Mouse (Mus musculus): ENCODE measurements around the gene Amigo3.
"Not testable (repeated sequence)": the region's sequence is repeated elsewhere in the genome, so short reads cannot be mapped to it uniquely, and the experiment has no call there.

The Amigo3 gene

DNA sequence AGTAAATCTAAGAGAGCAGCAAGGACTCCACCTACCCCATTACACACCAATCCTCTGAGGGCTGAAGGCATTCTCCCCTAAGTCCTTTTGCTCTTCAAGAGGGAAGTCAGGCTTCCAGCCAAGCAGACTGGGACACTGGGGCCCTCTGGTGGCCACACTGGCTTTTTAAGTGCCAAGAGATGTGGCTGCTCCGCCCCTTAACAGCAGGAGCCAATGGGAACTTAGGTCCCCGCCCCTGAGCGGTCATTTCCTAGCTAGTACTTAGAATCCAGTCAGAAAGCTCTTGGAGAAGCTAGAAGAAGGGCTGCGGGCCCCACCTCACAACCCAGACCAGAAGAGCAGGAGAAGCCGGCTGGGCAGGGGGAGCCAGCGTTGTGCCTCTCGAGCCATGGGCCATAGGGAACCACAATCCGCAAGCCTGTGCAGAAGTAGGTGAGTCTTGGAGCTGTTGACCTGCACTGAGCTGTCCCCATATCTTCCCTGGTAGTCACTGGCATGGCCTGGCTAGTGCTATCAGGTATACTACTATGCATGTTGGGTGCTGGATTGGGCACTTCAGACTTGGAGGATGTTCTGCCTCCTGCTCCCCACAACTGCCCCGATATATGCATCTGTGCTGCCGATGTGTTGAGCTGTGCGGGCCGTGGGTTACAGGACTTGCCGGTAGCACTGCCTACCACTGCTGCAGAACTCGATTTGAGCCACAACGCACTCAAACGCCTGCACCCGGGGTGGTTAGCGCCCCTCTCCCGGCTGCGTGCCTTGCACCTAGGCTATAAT, at the start of gene Amigo3:
Gene Amigo3 (plus strand): TSS at position 275 of the 780 bp plus-strand sequence.
- peak; percentile 99 for DNase-seq

DNA sequence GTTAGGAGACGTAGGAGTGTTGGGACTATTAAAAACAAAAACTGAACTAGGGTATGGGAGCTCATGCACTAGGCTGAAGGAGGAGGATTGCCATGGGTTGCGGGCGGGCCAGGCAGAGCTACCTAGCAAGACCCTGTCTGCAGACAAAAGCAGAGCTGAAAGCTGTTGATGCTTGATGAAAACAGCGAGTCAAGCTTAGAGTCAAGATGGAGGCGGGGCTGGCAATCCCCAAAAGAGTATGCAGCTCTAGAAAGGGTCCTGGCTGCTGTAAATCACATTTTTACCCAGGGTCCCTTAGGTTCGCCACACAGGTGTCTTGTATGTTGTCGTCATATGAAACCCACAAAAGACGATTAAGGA, 49.4 kb upstream of the Amigo3 start:
- DNase-seq, result no peak

DNA sequence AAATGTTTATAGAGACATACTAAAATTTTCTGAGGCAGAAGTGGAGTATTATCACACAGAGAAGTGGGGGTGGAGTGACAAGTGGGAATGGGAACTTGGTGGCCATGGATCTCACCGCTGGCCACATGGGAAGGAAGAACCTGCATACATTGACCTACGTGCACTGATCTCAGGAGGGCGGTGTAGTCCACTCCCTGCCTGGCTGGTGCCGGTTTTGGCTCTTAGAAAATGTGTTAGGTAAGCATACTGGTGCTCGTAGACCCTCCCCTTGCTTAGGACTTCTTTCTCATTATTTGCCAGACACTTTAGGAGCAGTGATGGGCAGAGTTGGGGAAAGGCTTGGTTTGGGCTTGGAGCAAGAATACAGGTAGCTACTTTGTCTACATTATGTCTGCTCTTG, 44.9 kb upstream of the Amigo3 start:
- DNase-seq, result no peak

DNA sequence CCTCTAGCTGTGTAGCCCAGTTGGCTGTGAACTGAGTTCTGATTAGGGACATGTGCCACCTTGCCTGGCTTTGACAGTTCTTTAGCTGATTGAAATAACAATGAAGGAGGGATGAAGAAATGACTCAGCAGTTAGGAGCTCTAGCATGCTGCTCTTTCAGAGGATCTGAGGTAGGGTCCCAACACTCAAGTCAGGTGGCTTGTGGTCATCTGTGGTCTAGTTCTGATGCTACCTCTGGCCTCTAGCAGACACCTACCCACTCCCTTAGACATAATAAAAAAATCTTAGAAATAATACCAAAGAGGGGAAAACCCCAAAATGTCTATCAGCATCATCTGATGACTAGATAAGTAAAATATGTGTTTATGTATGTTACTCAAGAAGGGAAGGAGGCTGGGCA, 42.6 kb upstream of the Amigo3 start:
- no peak for DNase-seq

DNA sequence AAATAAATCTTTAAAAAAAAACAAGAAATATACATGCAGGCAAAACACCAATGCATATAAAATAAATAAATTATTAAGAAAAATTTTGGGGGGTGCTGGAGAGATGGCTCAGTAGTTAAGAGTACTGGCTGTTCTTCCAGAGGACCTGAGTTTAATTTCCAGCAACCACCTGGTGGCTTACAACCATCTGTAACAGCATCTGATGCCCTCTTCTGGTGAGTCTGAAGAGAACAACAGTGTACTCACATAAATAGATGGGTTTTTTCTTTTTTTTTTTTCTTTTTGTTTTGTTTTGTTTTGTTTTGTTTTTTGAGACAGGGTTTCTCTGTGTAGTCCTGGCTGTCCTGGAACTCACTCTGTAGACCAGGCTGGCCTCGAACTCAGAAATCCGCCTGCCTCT, 39.4 kb upstream of the Amigo3 start:
- not testable (repeated sequence) for DNase-seq

DNA sequence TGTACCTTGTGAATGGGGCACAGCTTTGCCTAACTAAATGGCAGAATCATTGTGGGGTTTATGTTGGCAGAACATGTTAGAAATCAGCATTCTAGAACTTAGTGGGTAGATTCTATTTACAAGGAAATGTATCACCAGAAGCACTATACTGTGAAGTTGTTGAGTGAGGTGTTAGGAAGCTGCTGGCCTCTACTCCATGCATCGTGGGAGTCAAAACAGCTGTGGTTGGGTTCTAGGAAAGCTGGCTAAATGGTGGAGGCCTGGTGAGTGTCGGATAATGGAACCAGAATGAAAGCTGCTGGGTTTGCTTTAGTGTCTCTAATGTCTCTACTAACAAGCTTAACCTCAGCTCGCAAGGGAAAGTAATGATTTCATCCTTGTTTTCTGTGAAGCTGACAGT, 35.8 kb upstream of the Amigo3 start:
- DNase-seq, result no peak

DNA sequence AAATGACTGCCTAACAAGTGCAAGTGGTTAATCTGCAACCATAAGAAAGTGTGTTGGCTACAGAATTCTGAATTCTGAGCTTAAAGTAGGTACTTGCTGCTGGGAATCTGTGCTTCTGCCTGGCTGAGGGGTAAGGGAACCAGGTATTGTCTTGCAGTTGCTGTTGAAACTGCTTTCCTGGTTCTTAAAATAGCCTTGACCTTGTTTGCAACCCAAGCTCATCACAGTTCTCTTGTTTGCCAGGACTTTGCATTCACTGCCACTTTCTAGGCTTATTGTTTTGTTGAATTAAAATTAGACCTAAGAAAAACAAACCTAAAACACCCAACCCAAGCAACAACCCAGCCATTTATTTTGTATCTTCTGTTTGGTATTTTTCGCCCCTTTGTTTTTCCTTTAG, 32.2 kb upstream of the Amigo3 start:
- DNase-seq, result no peak

DNA sequence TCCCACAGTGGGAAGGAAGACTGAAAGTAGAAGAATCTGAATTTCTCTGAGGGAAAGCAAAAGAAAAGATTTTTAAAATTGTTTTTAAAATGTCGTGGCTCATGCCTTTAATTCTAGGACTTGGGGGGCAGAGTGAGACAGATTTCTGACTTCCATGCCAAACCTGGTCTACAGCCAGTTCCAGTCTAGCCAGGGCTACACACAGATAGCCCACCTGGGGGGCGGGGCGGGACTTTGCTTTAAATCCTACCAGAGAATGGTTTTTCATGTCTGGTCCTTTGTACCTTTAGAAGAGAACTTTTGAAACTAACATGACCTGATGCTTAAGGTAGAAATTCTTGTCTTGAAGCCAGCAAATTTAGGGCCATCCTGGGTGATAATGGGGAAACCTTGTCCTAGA, 29.7 kb upstream of the Amigo3 start:
- no peak for DNase-seq

DNA sequence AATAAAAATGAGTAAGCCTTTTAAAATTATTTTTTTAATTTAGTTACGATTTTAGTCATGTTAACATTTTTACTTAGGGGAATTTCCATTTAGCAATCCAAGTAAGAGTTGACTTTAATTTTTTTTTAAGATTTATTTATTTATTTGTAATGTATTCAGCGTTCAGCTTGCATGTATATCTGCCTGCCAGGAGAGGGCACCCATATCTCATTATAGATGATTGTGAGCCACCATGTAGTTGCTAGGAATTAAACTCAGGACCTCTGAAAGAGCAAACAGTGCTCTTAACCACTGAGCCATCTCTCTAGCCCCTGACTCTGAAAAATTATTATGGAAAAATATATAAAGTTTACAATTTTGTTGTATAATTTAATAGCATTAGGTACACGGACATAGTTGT, 26.4 kb upstream of the Amigo3 start:
- no peak for DNase-seq

DNA sequence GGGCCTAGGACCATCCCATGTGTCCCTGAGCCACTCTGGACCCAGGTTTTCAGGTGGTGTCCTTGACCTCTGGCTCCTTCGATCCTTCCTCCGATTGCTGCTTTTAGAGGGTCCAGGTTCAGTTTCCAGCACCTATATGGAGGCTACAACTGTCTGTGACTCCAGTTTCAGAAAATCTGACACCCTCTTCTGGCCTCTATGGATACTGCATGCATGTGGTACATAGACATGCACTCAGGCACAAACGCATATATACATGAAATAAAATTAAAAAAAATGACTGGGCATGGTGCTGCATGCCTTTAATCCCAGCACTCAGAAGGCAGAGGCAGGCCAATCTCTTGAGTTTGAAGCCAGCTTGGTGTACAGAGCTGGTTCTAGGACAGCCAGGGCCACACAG, 25.1 kb upstream of the Amigo3 start:
- DNase-seq, result no peak

DNA sequence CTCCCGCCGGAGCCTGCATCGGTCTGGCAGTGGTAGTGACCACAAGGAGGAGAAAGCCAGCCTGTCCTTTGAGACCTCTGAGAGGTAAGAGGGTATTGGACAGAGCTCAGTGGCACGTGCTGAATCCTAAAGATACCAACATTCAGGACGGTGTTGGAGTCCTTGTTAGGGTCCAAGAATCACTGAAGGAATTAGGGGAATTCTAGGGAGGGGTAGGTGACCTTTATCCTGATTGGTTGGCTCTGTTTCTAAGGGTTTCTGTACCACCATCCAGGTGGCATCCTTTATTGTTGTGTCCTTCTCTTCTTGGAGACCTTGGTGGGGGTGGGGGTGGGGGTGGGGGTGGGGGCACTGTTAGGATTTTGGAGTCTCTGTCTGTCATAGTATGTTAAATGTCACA, 20.8 kb upstream of the Amigo3 start:
- DNase-seq, result no peak

DNA sequence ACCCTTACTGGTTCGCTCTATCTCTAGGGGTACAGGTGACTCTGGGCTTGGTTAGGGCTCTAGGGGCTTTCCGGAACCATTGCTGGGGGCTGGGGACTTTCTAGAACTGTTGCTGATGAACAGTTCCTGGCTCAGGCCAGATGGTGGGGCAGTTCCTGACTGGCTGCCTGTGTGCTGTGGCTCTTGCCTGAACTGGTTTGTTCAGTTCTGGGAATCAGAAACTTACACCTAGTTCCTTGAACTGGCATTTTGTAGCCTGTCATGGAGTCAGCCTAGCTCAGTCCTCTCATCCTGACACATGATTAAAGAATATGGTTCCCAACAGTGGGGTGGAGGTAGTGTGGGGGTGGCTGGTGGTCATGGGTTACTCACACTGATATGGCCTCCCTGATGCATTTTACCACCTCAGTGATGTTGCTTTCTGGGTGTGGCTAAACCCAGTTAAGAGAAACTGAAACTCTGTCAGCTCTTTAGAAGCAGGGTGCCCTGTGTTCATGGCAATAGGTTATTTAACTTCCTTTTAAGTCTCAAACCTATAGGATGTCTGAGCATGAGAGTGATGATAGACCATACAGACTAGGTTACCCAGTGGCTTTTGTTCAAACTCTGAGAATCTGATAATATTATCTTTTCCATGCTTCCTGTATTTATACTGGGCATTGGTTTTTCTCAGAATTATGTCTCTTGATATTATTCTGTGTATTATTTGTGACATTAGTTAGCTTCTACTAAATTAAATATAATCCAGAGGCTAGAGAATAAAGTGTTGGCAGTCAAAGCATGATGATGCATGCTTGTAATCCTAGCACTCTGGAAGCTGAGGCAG, 17.4 kb upstream of the Amigo3 start:
- DNase-seq, result peak; percentile 31

DNA sequence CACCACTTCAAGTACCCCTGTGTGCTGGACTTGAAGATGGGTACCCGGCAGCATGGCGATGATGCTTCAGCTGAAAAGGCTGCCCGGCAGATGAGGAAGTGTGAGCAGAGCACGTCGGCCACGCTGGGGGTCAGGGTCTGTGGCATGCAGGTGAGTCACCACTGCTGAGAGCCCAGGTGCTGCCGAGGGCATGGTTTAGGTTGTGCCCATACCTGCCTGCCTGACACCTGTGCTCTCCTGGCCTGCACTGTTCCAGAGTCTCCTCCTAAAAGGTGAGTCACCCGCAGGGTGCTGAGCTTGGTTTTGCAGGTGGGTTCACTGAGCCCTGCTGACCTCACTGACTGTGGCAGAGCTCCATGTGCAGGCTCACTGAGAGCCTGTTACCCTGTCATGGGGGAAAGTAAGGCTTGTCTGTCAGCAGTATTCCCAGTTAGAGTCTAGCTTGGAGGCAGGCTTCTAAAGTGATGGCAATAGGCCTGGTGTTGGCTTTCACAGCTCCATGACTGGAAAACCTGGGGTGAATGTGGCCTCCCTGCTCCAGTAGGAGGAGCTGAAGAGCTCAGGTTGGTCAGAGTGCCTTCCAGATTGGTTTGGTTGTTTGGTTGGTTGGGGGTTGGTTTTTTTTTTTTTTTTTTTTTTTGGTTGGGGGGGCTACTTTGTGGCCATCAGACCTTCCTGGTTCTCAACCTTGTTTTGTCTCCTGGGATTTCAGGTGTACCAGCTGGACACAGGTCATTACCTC, 8.0 kb upstream of the Amigo3 start:
- DNase-seq, result no peak

DNA sequence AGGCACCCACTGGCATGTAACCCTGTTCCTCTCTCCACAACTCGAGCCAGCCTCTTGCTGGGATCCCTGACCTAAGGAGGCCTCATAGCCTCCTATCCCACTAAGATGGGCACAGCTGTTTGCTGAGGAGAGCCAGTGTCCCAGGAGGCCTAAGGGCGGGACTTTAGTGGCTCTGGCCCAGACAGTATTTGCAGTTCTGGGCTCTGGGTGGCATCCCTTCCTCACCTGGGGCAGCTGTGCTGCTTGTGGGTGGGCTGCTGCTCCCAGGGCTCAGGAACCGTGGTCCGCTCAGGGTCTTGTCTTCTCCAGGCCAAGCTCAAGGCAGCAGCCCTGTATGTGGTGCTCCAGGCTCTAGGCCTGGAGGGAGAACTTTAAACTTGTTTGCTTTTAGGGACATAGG, 6.4 kb upstream of the Amigo3 start:
- no peak for DNase-seq

DNA sequence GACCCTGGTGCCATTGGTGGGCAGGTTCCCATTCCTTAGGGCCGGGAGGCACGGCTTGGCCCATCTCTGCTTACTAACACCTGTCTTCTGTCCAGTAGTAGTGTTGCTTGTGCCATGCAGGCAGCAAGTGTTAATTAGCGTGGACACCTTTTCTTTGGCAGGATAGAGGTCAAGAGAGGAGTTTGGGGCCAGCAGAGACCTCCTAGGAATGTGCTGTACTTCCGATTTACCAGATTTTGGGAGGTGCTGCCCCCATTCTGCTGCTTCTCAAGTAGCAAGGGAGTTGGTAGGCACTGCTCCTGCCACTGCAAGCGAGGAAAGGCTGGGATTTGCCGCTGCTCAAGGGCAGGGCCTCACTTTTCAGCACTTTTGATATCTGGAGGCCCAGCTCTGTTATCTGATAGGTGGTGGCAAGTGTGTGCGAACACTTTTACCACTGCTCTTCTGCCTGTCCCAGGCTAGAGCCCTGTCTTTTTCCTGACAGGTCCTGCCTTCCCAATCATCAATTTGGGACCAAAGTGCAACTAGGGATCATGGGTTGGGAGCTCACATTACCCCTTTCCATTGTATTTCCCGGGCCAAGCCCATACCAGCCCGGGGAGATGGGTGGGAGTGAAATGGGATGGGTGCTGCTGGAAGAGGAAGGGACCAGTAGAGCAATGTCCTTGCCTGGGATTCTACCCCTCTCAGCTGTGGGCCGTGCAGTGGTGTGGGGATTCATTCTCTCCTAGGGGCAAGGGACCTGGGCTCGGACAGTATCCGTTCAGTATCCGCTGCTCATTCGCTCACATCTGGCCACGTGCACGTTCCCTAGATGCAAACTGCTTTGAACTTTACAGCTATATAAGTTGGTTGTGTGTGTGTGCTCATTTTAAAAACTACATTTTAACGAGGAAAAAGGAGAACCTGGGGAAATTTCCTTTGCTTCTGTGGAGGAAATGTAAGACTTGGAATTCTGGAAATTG, 5.1 kb upstream of the Amigo3 start:
- DNase-seq, result no peak

DNA sequence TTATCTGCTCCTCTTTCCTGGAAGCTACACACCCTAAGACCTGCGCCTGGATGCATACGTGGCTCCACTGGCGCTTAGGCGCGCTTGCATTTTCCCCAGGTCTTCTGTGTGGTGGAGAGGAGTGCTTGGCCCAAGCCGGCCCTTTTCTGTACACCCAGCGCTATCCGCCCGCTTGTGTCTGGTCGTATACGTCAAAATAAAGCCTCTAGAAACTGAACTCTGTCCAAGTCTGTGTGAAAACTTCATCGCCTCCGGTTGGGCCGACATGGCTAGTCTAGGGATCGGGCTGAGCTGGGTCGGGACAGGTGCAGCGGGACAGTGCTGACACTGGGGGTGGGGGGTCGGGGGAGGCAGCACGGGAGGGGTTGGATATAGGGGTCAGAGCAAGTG, 4.4 kb upstream of the Amigo3 start:
- DNase-seq, result no peak

DNA sequence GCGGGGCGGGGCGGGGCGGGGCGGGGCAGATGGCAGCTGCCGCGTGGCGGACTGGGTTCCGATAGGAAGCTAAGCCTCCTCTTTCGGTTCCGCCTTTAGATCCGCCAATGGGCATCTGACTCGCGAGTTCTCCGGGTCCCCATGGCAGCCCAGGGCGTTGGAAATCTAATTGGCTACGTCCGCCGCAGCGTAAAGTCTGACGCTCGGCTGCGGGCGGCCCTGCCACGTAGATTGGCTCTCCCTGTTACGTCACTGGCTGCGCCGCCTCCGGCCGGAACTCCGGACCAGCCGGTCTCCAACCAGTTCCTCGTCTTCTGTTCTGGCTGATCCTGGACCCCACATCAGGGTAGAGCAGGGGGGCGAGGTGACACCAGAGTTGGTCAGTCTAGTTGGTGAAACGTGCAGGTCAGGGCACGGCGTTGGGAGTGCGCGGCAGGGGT, 3.9 kb upstream of the Amigo3 start, which contains the start of gene Gmppb:
Gene Gmppb (plus strand): TSS at position 227 of the 440 bp plus-strand sequence.
- DNase-seq, result peak; percentile 98

DNA sequence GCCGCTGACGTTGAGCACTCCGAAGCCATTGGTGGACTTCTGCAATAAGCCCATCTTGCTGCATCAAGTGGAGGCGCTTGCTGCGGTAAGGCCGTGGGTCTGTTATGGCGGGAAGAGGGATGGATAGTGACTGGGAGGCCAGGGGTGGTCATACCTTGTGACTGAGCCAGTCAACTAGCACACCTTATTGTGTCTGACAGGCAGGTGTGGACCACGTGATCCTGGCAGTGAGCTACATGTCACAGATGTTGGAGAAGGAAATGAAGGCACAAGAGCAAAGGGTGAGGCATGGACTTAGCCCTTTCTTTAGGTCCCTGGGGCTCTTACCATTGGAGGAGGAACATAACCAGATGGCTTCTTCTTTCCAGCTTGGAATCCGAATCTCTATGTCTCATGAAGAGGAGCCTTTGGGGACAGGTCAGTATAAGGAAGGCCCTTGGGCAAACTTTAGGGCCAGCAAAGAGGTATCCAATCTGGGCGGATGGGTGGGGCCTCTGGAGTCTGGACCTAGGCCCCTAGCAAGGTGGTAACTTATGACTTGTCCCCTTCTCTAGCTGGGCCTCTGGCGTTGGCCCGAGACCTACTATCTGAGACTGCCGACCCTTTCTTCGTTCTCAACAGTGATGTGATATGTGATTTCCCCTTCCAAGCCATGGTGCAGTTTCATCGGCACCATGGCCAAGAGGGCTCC, 3.3 kb upstream of the Amigo3 start:
- DNase-seq, result no peak

DNA sequence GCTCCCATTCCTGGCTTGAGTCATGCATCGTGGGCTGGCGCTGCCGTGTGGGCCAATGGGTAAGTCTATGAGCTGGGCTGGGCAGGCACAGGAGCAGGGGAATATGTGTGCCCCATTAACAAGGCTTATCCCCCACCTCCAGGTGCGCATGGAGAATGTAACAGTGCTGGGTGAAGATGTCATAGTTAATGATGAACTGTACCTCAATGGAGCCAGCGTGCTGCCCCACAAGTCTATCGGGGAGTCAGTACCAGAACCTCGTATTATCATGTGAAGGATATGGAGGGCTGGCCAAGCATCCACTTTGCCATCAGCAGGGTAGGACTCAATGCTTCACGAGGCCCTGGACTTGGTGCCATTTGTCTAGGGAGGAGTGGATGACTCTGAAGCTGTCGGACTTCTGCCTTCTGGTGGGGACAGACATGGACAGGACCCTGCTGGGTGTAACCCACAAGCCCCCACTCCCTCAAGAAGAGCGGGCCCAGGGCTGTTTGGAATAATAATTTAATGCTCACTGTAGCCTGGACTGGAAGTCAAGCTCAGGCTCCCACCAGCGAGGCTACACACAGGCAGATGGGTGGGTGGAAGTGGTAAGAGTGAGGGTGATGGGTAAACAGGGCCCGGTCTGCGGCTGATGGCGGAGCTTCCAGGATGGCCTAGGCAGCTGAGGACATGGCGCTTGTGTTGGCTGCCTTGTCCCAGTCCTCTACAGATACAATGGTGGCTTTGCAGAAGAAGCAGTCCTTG, 1.6 kb upstream of the Amigo3 start:
- DNase-seq, result no peak

DNA sequence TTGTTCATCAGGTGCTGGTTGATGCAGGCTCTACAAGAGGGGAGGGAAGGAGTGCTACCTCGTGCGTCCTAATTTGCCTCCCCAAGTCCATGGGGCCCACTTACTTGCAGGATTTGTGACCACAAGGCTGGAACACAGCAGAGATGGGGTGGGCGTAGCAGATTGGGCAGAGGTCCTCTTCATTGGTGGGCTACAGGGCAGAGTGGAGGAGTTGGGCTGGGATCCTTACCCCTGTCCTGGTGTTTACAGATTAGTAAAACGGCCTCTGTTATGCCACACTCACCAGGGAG, 1.1 kb upstream of the Amigo3 start:
- no peak for DNase-seq

DNA sequence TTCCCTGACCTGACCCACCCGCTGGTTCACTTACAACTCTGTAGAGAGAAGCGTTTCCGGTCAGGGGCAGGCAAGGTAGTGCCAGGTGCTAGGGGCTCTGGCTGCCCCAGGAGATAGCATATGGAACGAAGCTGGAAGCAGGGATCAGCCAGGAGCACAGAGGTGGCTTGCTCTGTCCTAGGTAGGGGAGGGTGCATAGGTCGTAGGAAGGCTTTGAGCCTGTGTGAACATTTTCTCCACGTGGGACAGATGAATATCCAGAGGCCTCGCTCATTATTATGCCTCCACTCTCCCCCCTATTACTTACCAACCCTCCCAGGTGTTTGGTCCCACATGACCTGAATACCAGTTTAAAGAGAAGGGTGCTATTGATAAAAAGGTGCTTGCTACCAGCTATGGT, 548 bp upstream of the Amigo3 start:
- DNase-seq, result no peak

All from lung, postnatal 36 days (tissue).